Mouse (Mus musculus) stomach, adult 2 months (tissue): ENCODE measurements around the gene Txndc17. TPM values are rescaled to one million over a fixed set of nuclear protein-coding genes. Genes with fewer than 3 reads are reported as not detected.

Experiments used
- polyA plus RNA-seq: library from polyadenylated mRNA; depleted of rRNA; stranded (reverse); fragments of >200 nt; gene quantifications from 2 replicates; pipeline ENCODE4 v1.2.3, GENCODE M21; 2012; rRNA removed

The Txndc17 gene
- polyA plus RNA-seq = 9.5 and 12.2 TPM in 2 replicates

GRCm38 (mm10) chr11:72207204-72207833 is at the start of gene Txndc17, which contains the start of gene 4933427D14Rik:
TSS of gene Txndc17 (plus strand) at chr11:72207547.
TSS of gene 4933427D14Rik (minus strand) at chr11:72207459.

GRCm38 (mm10) chr11:72206341-72207203 is 775 bp upstream of the Txndc17 start, which contains the start of gene Gm43951:
TSS of gene Gm43951 (minus strand) at chr11:72206840.

GRCm38 (mm10) chr11:72215410-72215797 is 8.1 kb downstream of the Txndc17 start, which contains the start of gene Med31:
TSS of gene Med31 (minus strand) at chr11:72215592.

Other genes starting within 250 kb of the Txndc17 start
- gene Aipl1, start 170.0 kb upstream of the Txndc17 start, polyA plus RNA-seq = 0.03 and 0.04 TPM in 2 replicates
- gene Pimreg, start 165.5 kb upstream of the Txndc17 start, polyA plus RNA-seq = 0.89 and 1.1 TPM in 2 replicates
- gene Pitpnm3, start 71.8 kb upstream of the Txndc17 start, polyA plus RNA-seq = 3.7 and 5.8 TPM in 2 replicates
- 0.05 TPM in 1 of 2 replicates, not detected in the other for gene Gm43951, start 707 bp upstream of the Txndc17 start, polyA plus RNA-seq
- gene 4933427D14Rik, start 88 bp upstream of the Txndc17 start, polyA plus RNA-seq = 0.88 and 1.5 TPM in 2 replicates
- 1.2 and 1.5 TPM in 2 replicates for gene Med31, start 8.0 kb downstream of the Txndc17 start, polyA plus RNA-seq
- gene Slc13a5, start 59.7 kb downstream of the Txndc17 start, polyA plus RNA-seq = 0.32 TPM in 1 of 2 replicates, not detected in the other
- gene Xaf1, start 94.1 kb downstream of the Txndc17 start, polyA plus RNA-seq = 4.6 and 6.6 TPM in 2 replicates
- not detected in 2 replicates for gene Fbxo39, start 106.9 kb downstream of the Txndc17 start, polyA plus RNA-seq
- gene Tekt1, start 154.9 kb downstream of the Txndc17 start, polyA plus RNA-seq = not detected in 2 replicates
- gene Smtnl2, start 204.2 kb downstream of the Txndc17 start, polyA plus RNA-seq = 5.3 and 5.7 TPM in 2 replicates
- 16.2 and 16.9 TPM in 2 replicates for gene Ggt6, start 228.0 kb downstream of the Txndc17 start, polyA plus RNA-seq
- 14.5 and 15.5 TPM in 2 replicates for gene Mybbp1a, start 233.8 kb downstream of the Txndc17 start, polyA plus RNA-seq